11 mouse cellular contexts compared by ENCODE assay signal in genomic region chr1:54906322-54906721, GRCm38 (mm10). TPM values are rescaled to one million over a fixed set of nuclear protein-coding genes. Genes with fewer than 3 reads are reported as not detected.
DNase-seq lines count a peak whose midpoint lies in the region; ATAC-seq lines count a peak whose summit lies in the region.
"Had no signal": no experiment of that assay in that cellular context is flagged by ENCODE, and none has a peak within 500 bp of the region (broad histone marks: within the 10 kb centered on the region; RNA-seq: fewer than 3 reads in every experiment).

No protein-coding gene starts in this region.

- no peak for DNase-seq in forebrain, embryonic 10.5 days (ENCODE audit: extremely low spot score, low spot score)
- DNase-seq in forebrain, embryonic 11.5 days (ENCODE audit: low spot score), result no peak
- DNase-seq in CD4-positive helper T cell, adult 2 months (ENCODE audit: low read depth, low spot score), result peak; percentile 48
- DNase-seq in induced T-regulatory cell, adult 2 months (ENCODE audit: low read depth), result peak; percentile 63
- no peak for DNase-seq in adrenal gland, adult (ENCODE audit: inconsistent age in 2 of 2, low spot score in 1 of 2)
- DNase-seq in gastrocnemius, postnatal 36 days, result no peak

- H3K4me1 ChIP-seq in forebrain, embryonic 10.5 days, result peaks cover 35% of the 10 kb centered on the region
- no peaks in the 10 kb centered on the region for H3K4me1 ChIP-seq in forebrain, embryonic 11.5 days (replicated peaks; ENCODE audit: control insufficient read depth, insufficient read depth, low read length)
- peaks cover 57% of the 10 kb centered on the region for H3K4me1 ChIP-seq in embryonic facial prominence, embryonic 13.5 days
- H3K4me1 ChIP-seq in intestine, embryonic 15.5 days (replicated peaks), result peaks cover 3% of the 10 kb centered on the region; the same call in 1 of the 2 replicates

- H3K9me3 ChIP-seq in forebrain, embryonic 10.5 days, result no peaks in the 10 kb centered on the region
- H3K9me3 ChIP-seq in forebrain, embryonic 11.5 days (ENCODE audit: control insufficient read depth, low read length), result no peaks in the 10 kb centered on the region
- H3K9me3 ChIP-seq in embryonic facial prominence, embryonic 13.5 days, result no peaks in the 10 kb centered on the region
- no peaks in the 10 kb centered on the region for H3K9me3 ChIP-seq in intestine, embryonic 15.5 days
- H3K9me3 ChIP-seq: stomach, embryonic 15.5 days had no signal

- 88% methylated on average over 8 of the region's 8 CpGs for WGBS in forebrain, embryonic 10.5 days
- WGBS in forebrain, embryonic 11.5 days, result 85% methylated on average over 8 of the region's 8 CpGs
- 37% methylated on average over 8 of the region's 8 CpGs for WGBS in embryonic facial prominence, embryonic 13.5 days
- 88% methylated on average over 8 of the region's 8 CpGs for WGBS in intestine, embryonic 15.5 days

- peak overlapping the region; percentile 71; the same call in 1 of the 2 replicates for H3K27ac ChIP-seq in forebrain, embryonic 10.5 days
- no peak overlapping the region for H3K27ac ChIP-seq in forebrain, embryonic 11.5 days (ENCODE audit: low read depth, low read length)
- peak overlapping the region; percentile 97 for H3K27ac ChIP-seq in embryonic facial prominence, embryonic 13.5 days
- no peak overlapping the region for H3K27ac ChIP-seq in intestine, embryonic 15.5 days
- H3K27ac ChIP-seq: kidney, postnatal 0 days had no signal

- no peak overlapping the region for H3K4me2 ChIP-seq in forebrain, embryonic 11.5 days (ENCODE audit: low read depth, low read length, severe bottlenecking)
- peak overlapping the region; percentile 58 for H3K4me2 ChIP-seq in embryonic facial prominence, embryonic 13.5 days
- no peak overlapping the region for H3K4me2 ChIP-seq in intestine, embryonic 15.5 days (replicated peaks)
- H3K4me2 ChIP-seq: stomach, embryonic 15.5 days had no signal

- H3K4me3 ChIP-seq in forebrain, embryonic 10.5 days, result no peak overlapping the region
- no peak overlapping the region for H3K4me3 ChIP-seq in forebrain, embryonic 11.5 days (ENCODE audit: low read depth, low read length)
- H3K4me3 ChIP-seq in embryonic facial prominence, embryonic 13.5 days, result peak overlapping the region; percentile 30
- H3K4me3 ChIP-seq in intestine, embryonic 15.5 days (replicated peaks), result no peak overlapping the region
- H3K4me3 ChIP-seq: myocyte; stomach, embryonic 15.5 days had no signal

- intact Hi-C loops in gastrocnemius, postnatal 36 days (cut with DNase I), result no loop called here

- no peaks in the 10 kb centered on the region for H3K36me3 ChIP-seq in forebrain, embryonic 10.5 days (replicated peaks)
- no peaks in the 10 kb centered on the region for H3K36me3 ChIP-seq in forebrain, embryonic 11.5 days (ENCODE audit: control insufficient read depth, insufficient read depth, low read length)
- peaks cover 9% of the 10 kb centered on the region for H3K36me3 ChIP-seq in embryonic facial prominence, embryonic 13.5 days
- H3K36me3 ChIP-seq in intestine, embryonic 15.5 days, result no peaks in the 10 kb centered on the region

- no peaks in the 10 kb centered on the region for H3K27me3 ChIP-seq in forebrain, embryonic 10.5 days (ENCODE audit: poor library complexity, severe bottlenecking)
- no peaks in the 10 kb centered on the region for H3K27me3 ChIP-seq in forebrain, embryonic 11.5 days (ENCODE audit: control insufficient read depth, insufficient read depth, low read length)
- H3K27me3 ChIP-seq in embryonic facial prominence, embryonic 13.5 days, result no peaks in the 10 kb centered on the region
- H3K27me3 ChIP-seq in intestine, embryonic 15.5 days (replicated peaks), result no peaks in the 10 kb centered on the region
- H3K27me3 ChIP-seq: stomach, embryonic 15.5 days had no signal

- no peak for ATAC-seq in forebrain, embryonic 11.5 days (replicated peaks; ENCODE audit: low FRiP score)
- ATAC-seq in embryonic facial prominence, embryonic 13.5 days (ENCODE audit: insufficient number of reproducible peaks, insufficient read depth, low FRiP score, low TSS enrichment, low read depth), result peak; percentile 81
- no peak for ATAC-seq in intestine, embryonic 15.5 days

- H3K9ac ChIP-seq in forebrain, embryonic 11.5 days (ENCODE audit: low read length), result no peak overlapping the region
- H3K9ac ChIP-seq in embryonic facial prominence, embryonic 13.5 days, result peak overlapping the region; percentile 67; the same call in 1 of the 2 replicates
- no peak overlapping the region for H3K9ac ChIP-seq in intestine, embryonic 15.5 days
- H3K9ac ChIP-seq: stomach, embryonic 15.5 days had no signal

RNA-seq across cellular contexts. Expression of gene Ankrd44, which starts 19.9 kb away (rescaled TPM):
- 13.8 and 15.2 TPM in 2 replicates for polyA plus RNA-seq in forebrain, embryonic 10.5 days (2016; fragmentation: Nextera tagmentation; extraction: Ambion mirVana)
- 19.1 and 19.3 TPM in 2 replicates for polyA plus RNA-seq in forebrain, embryonic 11.5 days (2014; fragmentation: Nextera tagmentation; extraction: Ambion mirVana)
- 25.8 and 36.7 TPM in 2 replicates for polyA plus RNA-seq in embryonic facial prominence, embryonic 13.5 days (2015; fragmentation: Nextera tagmentation; extraction: Ambion mirVana)
- total RNA-seq in gastrocnemius, postnatal 36 days (2021), result 1 to 10 TPM; 5.1 to 6.2 TPM
- polyA plus RNA-seq in intestine, embryonic 15.5 days (2015; fragmentation: Nextera tagmentation; extraction: Ambion mirVana), result 7.4 and 8.5 TPM in 2 replicates

Comparison
In these comparisons a context has a peak if more than half of its experiments do, and no peak if none do; other contexts are left out.
1. H3K27ac ChIP-seq: peak in forebrain, embryonic 10.5 days (single experiment) and embryonic facial prominence, embryonic 13.5 days (single experiment); none in forebrain, embryonic 11.5 days (single experiment) and intestine, embryonic 15.5 days (single experiment).
2. DNase-seq: peak in CD4-positive helper T cell, adult 2 months (single experiment) and induced T-regulatory cell, adult 2 months (single experiment); none in forebrain, embryonic 10.5 days (single experiment), forebrain, embryonic 11.5 days (single experiment), adrenal gland, adult (0 of 2) and gastrocnemius, postnatal 36 days (0 of 2).